ENCODE assay signal across 10 mouse cellular contexts in genomic region chr7:128416664-128417063, GRCm38 (mm10). TPM values are rescaled to one million over a fixed set of nuclear protein-coding genes. Genes with fewer than 3 reads are reported as not detected.
DNase-seq lines count a peak whose midpoint lies in the region; ATAC-seq lines count a peak whose summit lies in the region.
"Had no signal": no experiment of that assay in that cellular context is flagged by ENCODE, and none has a peak within 500 bp of the region (broad histone marks: within the 10 kb centered on the region; RNA-seq: fewer than 3 reads in every experiment).

No protein-coding gene starts in this region.

- DNase-seq in adrenal gland, adult 2 months = peak; percentile 47
- no peak for DNase-seq in adrenal gland, postnatal 25 days
- no peak for DNase-seq in lung, postnatal 36 days
- DNase-seq in spleen, postnatal 4 days (ENCODE audit: low spot score in 2 of 2) = no peak
- DNase-seq in yolk sac, embryonic 10.5 days (ENCODE audit: low spot score) = no peak
- DNase-seq: cerebellum, adult 9-10 months; kidney, adult 8-10 months had no signal

- ATAC-seq in lung, embryonic 16.5 days (ENCODE audit: low read depth) = no peak
- no peak for ATAC-seq in limb, embryonic 13.5 days (ENCODE audit: low FRiP score, low read depth)
- no peak for ATAC-seq in neural tube, embryonic 14.5 days (ENCODE audit: low read depth)

- H3K9me3 ChIP-seq in lung, embryonic 16.5 days (ENCODE audit: control insufficient read depth, low read length) = no peaks in the 10 kb centered on the region
- no peaks in the 10 kb centered on the region for H3K9me3 ChIP-seq in limb, embryonic 13.5 days
- H3K9me3 ChIP-seq in neural tube, embryonic 14.5 days (ENCODE audit: control insufficient read depth, low read length) = no peaks in the 10 kb centered on the region

- no peak overlapping the region for H3K27ac ChIP-seq in lung, embryonic 16.5 days (ENCODE audit: low read length)
- no peak overlapping the region for H3K27ac ChIP-seq in limb, embryonic 13.5 days
- H3K27ac ChIP-seq in neural tube, embryonic 14.5 days (ENCODE audit: low read depth, low read length) = no peak overlapping the region

- WGBS in lung, embryonic 16.5 days = 56% methylated on average over 6 of the region's 6 CpGs
- 65% methylated on average over 6 of the region's 6 CpGs for WGBS in limb, embryonic 13.5 days
- WGBS in neural tube, embryonic 14.5 days = 43% methylated on average over 6 of the region's 6 CpGs

- H3K4me3 ChIP-seq in lung, embryonic 16.5 days (ENCODE audit: low read length) = peak overlapping the region; percentile 79
- peak overlapping the region; percentile 73; the same call in 1 of the 2 replicates for H3K4me3 ChIP-seq in limb, embryonic 13.5 days
- H3K4me3 ChIP-seq in neural tube, embryonic 14.5 days (ENCODE audit: low read depth, low read length) = peak overlapping the region; percentile 69

- peaks cover 32% of the 10 kb centered on the region for H3K4me1 ChIP-seq in lung, embryonic 16.5 days (replicated peaks; ENCODE audit: control insufficient read depth, insufficient read depth, low read length)
- peaks cover 20% of the 10 kb centered on the region for H3K4me1 ChIP-seq in limb, embryonic 13.5 days
- H3K4me1 ChIP-seq in neural tube, embryonic 14.5 days (ENCODE audit: control insufficient read depth, insufficient read depth, low read length) = peaks cover 11% of the 10 kb centered on the region

- H3K9ac ChIP-seq in lung, embryonic 16.5 days (ENCODE audit: low read length) = no peak overlapping the region
- H3K9ac ChIP-seq in limb, embryonic 13.5 days = no peak overlapping the region
- H3K9ac ChIP-seq in neural tube, embryonic 14.5 days (replicated peaks; ENCODE audit: low read depth, low read length) = no peak overlapping the region

- peak overlapping the region; percentile 98 for H3K4me2 ChIP-seq in lung, embryonic 16.5 days (ENCODE audit: low read depth, low read length)
- peak overlapping the region; percentile 99; the same call in 1 of the 2 replicates for H3K4me2 ChIP-seq in limb, embryonic 13.5 days (replicated peaks)
- peak overlapping the region; percentile 97 for H3K4me2 ChIP-seq in neural tube, embryonic 14.5 days (ENCODE audit: low read depth, low read length)

- no peaks in the 10 kb centered on the region for H3K36me3 ChIP-seq in lung, embryonic 16.5 days (ENCODE audit: control insufficient read depth, insufficient read depth, low read length)
- no peaks in the 10 kb centered on the region for H3K36me3 ChIP-seq in limb, embryonic 13.5 days
- no peaks in the 10 kb centered on the region for H3K36me3 ChIP-seq in neural tube, embryonic 14.5 days (ENCODE audit: control insufficient read depth, insufficient read depth, low read length)

- H3K27me3 ChIP-seq in lung, embryonic 16.5 days (ENCODE audit: control insufficient read depth, insufficient read depth, low read depth, low read length) = peaks cover 43% of the 10 kb centered on the region
- H3K27me3 ChIP-seq in limb, embryonic 13.5 days = peaks cover 80% of the 10 kb centered on the region
- peaks cover 17% of the 10 kb centered on the region for H3K27me3 ChIP-seq in neural tube, embryonic 14.5 days (ENCODE audit: control insufficient read depth, insufficient read depth, low read length)

RNA-seq across cellular contexts. Expression of gene Rgs10, which starts 1.9 kb away (rescaled TPM):
- 10 to 100 TPM; 10.5 to 23.8 TPM for total RNA-seq in adrenal gland, adult 2 months (2021)
- polyA plus RNA-seq in adrenal gland, adult 2 months (2012; rRNA removed) = 9.1 and 11.9 TPM in 2 replicates
- total RNA-seq in adrenal gland, postnatal 25 days (2021) = 16.0 and 20.3 TPM in 2 replicates
- 42.9 and 45.9 TPM in 2 replicates for polyA plus RNA-seq in lung, embryonic 16.5 days (2015; fragmentation: Nextera tagmentation; extraction: Ambion mirVana)
- polyA plus RNA-seq in limb, embryonic 13.5 days (2015; fragmentation: Nextera tagmentation; extraction: Ambion mirVana) = 12.7 and 14.2 TPM in 2 replicates
- polyA plus RNA-seq in neural tube, embryonic 14.5 days (2014; fragmentation: Nextera tagmentation; extraction: Ambion mirVana) = 52.9 and 56.8 TPM in 2 replicates

RNA-seq across cellular contexts. Expression of gene Tial1, which starts 44.9 kb away (rescaled TPM):
- 10 to 100 TPM; 73.1 to 96.3 TPM for total RNA-seq in adrenal gland, adult 2 months (2021)
- 26.4 and 33.0 TPM in 2 replicates for polyA plus RNA-seq in adrenal gland, adult 2 months (2012; rRNA removed)
- 123 and 132 TPM in 2 replicates for total RNA-seq in adrenal gland, postnatal 25 days (2021)
- 26.8 and 27.1 TPM in 2 replicates for polyA plus RNA-seq in lung, embryonic 16.5 days (2015; fragmentation: Nextera tagmentation; extraction: Ambion mirVana)
- polyA plus RNA-seq in limb, embryonic 13.5 days (2015; fragmentation: Nextera tagmentation; extraction: Ambion mirVana) = 37.1 and 39.6 TPM in 2 replicates
- polyA plus RNA-seq in neural tube, embryonic 14.5 days (2014; fragmentation: Nextera tagmentation; extraction: Ambion mirVana) = 41.0 and 41.7 TPM in 2 replicates
